Mouse (Mus musculus) thymus, adult 18-20 months (tissue): ENCODE data around the gene Frmd3.
"Not testable (repeated sequence)": the region's sequence is repeated elsewhere in the genome, so short reads cannot be mapped to it uniquely, and the experiment has no call there.

ENCODE experiments used
- DNase-seq, 2 experiments: peaks; one replicate each; pipeline ENCODE4 v3.0.0; 2022; ENCODE audit warnings: mixed read lengths in 2 of 2

Frmd3 gene

GRCm38 (mm10) chr4:74013211-74014047 lies at the start of gene Frmd3:
TSS of gene Frmd3 (plus strand) at chr4:74013442.
- no peak for DNase-seq

- DNase-seq: no peak
Observed at GRCm38 (mm10) chr4:73980454-73980853, 32.8 kb upstream of the Frmd3 start.

- no peak for DNase-seq
Observed at GRCm38 (mm10) chr4:74012277-74012676, 965 bp upstream of the Frmd3 start.

DNA sequence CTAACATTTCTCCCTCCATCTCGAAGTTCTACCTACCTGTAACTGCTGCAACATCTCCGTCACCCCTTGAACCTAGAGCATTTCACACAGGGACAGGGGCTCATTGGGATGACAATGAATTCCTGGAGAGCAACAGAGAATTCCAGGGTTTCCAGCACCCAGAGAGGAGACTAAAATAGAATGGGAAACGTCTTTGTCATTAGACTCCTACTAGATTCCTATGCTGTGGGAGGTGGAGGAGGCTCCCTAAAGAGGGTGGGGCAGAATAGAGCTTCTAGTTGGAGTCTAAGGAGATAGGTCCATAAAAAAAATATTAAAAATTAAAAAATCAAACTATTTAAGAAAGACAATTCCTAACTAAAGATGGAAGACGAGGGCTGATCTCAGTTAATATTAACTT lies 542 bp upstream of the Frmd3 start:
- no peak for DNase-seq

- no peak for DNase-seq
Observed at GRCm38 (mm10) chr4:74014048-74014500, 832 bp downstream of the Frmd3 start.

DNA sequence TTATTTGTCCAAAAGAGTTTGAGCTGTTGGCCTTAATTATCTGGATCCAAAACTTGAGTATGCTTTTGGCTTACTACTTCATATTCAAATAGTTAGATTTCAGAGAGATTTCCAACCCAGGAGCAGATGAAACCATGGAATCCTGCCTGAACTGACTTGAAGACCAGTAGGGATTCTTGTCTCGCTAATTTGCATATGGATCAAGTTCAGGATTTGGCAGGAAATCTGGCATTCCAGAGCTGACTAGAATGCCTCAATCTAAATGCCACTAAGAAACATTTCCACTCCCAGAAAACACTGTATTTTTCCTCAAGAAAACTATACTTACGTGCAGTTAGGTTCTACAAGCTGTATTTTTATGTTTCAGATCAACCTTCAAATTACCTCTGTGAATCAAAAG lies 6.8 kb downstream of the Frmd3 start:
- DNase-seq: no peak

GRCm38 (mm10) chr4:74043226-74043625 lies 30.0 kb downstream of the Frmd3 start:
- DNase-seq: no peak

- no peak for DNase-seq
Observed at GRCm38 (mm10) chr4:74051692-74052091, 38.5 kb downstream of the Frmd3 start.

DNA sequence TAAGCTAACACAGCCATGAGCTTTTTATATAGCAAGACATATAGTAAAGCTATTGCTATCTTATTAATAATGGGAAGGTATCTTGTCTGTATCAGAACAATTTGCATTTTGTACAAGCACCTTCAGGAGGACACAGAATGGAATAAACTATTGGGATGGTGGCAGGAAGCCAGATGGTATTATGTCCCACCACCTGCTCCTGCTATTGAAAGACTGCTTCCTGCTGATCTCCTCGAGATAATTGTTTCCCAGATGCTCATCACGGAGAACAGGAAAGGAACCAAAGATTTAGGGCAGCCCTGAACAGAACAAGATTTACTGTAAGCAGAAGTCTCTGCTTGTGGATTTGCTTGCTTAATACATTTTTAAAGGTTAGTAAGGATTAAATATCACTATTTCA lies 63.5 kb downstream of the Frmd3 start:
- no peak for DNase-seq

GRCm38 (mm10) chr4:74110816-74111215 lies 97.6 kb downstream of the Frmd3 start:
- no peak for DNase-seq

DNA sequence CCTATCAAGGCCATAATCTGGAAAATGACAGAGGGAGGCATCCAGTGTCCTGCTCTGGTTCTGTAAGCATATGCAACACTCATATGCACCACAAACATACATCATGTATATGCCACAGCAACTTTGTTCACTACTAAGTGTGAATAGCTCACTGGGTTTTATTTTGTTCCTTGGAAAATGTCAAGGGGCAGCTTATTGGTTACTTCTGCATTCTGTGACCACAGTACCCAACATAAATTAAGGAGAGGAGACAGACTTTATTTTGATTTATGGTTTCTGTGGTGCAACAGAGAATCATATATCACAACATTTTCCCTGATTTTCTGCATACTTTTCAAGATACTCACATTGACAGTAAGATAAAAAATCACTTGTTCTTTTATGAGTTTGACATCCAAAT lies 178.3 kb downstream of the Frmd3 start:
- no peak for DNase-seq

DNA sequence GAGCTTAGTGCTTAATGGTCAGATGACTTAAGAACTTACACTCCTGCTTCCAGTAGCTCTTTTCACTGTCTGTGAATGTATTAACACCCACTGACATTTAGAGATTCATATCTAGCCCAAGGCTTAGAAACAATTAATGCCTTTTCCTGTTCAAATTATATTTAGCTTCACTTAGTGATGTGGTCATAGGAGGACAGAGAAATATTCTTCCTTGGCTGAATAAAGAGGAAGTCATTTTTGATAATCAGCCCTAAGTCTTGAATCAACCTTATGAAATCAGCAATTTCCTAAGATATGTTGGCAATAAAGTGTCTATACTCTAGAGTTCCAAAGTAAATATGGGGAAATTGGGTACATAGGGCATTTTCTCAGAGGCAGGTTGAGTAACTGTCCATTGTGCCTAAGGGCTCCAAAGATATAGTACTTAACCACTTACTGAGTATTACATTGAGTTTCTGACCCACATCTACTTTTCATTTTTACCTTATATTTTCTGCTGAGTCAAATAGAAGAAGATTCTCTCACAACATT lies 188.1 kb downstream of the Frmd3 start:
- no peak for DNase-seq

- DNase-seq: not testable (repeated sequence)
Observed at GRCm38 (mm10) chr4:74221780-74222179, 208.5 kb downstream of the Frmd3 start.

DNA sequence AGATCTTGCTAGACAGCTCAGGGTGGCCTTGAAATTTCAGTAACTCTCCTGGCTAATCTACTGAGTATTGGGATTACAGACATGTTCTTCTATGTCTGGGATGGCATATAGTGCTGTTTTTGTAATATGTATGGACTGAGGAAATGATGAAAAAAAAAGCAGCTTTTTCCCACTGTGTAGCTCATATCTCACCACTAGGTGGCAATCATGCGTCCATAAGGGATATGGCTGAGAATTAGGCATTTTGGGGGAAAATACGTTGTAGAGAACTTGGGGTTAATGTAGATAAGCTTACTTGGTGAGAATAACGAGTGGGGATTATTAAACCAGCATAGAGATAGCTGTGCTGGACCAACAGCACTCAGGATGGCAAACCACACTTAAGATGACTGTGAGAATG lies 209.1 kb downstream of the Frmd3 start:
- no peak for DNase-seq

GRCm38 (mm10) chr4:74224210-74224609 lies 211.0 kb downstream of the Frmd3 start:
- DNase-seq: no peak

DNA sequence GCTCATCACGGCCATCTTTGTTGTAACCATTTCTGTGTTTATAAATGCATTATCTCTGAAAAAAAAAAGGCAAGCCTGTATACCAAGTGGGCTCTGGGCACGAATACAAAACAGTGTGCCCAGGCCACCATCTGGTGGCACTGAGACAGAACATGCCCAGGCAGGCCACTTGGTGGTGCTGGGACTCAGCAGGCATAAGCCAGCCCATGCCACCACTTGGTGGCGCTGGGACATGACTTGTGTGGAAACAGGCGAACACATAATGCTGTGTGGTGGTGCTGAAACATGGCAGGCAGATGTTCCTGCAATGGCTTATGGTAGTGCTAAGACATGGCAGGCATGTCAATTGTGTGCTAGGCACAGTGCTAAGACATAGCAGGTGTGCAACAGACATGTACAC lies 217.8 kb downstream of the Frmd3 start:
- DNase-seq: no peak

DNA sequence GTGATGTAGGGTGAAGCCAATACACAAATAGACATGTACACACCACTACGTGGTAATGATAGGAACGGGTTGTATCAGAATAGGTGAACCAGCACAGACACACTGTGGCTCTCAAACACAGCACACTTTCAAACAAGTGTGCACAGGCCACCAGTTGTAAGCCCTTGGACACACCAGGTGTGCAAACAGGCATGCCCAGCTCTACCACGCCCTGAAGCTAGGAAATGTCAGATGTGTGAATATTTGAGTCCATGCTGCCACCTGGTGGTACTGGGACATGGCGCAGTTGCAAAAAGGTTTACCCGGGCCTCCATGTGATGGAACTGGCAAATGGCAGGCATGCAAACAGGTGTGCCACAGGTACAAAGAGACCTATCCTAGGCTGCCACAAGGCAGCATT lies 218.2 kb downstream of the Frmd3 start:
- peak; percentile 13 to 31 for DNase-seq

DNA sequence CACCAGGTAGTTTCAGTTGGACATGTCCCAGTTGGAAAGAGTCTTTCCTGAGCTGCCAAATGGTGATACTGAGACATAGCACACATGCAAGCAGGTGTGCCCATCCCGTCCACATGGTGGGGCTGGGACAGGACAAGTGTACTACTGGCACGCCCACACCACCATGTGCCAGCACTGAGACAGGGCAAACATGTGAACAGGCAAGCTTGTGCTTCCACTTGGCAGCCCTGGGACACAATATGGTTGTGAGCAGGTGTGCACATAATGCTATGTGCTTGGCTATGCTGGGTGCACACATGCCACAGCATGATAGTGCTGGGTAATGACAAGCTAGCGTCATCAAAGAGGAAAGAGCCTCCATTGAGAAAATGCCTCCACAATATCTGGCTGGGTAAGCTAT lies 220.3 kb downstream of the Frmd3 start:
- no peak for DNase-seq

DNA sequence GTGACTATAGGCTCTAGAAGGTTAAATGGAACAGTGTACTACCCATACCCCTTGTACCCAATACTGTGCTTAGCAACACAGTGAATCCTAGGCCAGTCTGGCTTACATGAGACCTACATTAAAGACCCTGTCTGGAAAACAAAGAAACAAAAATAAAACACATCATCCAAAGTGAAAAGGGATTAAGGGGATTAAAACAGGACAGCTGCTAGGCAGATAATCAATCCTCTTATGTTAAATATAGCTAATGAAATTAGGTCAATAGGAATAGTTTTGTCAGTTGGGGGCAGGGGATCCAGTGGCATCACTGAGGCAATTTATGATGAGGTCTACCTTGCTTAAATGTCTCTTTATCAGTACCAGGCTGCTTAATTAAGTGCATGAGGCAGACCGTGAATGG lies 228.9 kb downstream of the Frmd3 start, which contains the start of gene Kdm4c:
Kdm4c (plus strand) TSS at position 322 of the 400 bp plus-strand sequence.
- DNase-seq: no peak
